Mouse (Mus musculus) lung, postnatal 0 days (tissue): ENCODE data around the gene Gsta2. TPM values are rescaled to one million over a fixed set of nuclear protein-coding genes. Genes with fewer than 3 reads are reported as not detected.

Experiments
- ATAC-seq: fragments of 200-750 bp; cut with Nextera tagmentation; 2 replicates; pipeline ENCODE4 v1.8.0; 2017; ENCODE audit warnings: moderate library complexity
- DNase-seq: peaks from one replicate; pipeline ENCODE4 v3.0.0-alpha.2; 2016; ENCODE audit warnings: low spot score
- H3K27ac ChIP-seq: fragments of 300-500 bp; sonication (generic); 2 replicates; pipeline ENCODE4 v1.5.1; 2014; ENCODE audit warnings: antibody characterized with exemption, mild to moderate bottlenecking, low read length, mixed read lengths
- H3K27me3 ChIP-seq: fragments of 300-500 bp; sonication (generic); replicated peaks from 2 replicates; pipeline ENCODE4 v1.6.1; 2014; ENCODE audit warnings: low read length, mixed read lengths; ENCODE audit not compliant: insufficient read depth
- H3K36me3 ChIP-seq: fragments of 300-500 bp; sonication (generic); 2 replicates; pipeline ENCODE4 v1.6.1; 2014; ENCODE audit warnings: low read length, mixed read lengths; ENCODE audit not compliant: insufficient read depth
- H3K4me1 ChIP-seq: fragments of 300-500 bp; sonication (generic); 2 replicates; pipeline ENCODE4 v1.6.1; 2014; ENCODE audit warnings: antibody characterized with exemption, low read depth, low read length, mixed read lengths; ENCODE audit not compliant: insufficient read depth
- H3K4me2 ChIP-seq: fragments of 300-500 bp; sonication (generic); replicated peaks from 2 replicates; pipeline ENCODE4 v1.6.1; 2014; ENCODE audit warnings: low read depth, mild to moderate bottlenecking, low read length, moderate library complexity, mixed read lengths
- H3K4me3 ChIP-seq: fragments of 300-500 bp; sonication (generic); 2 replicates; pipeline ENCODE4 v1.5.1; 2014; ENCODE audit warnings: low read depth, low read length
- H3K9ac ChIP-seq: fragments of 300-500 bp; sonication (generic); replicated peaks from 2 replicates; pipeline ENCODE4 v1.6.1; 2014; ENCODE audit warnings: low read depth, mild to moderate bottlenecking
- H3K9me3 ChIP-seq: fragments of 300-500 bp; sonication (generic); 2 replicates; pipeline ENCODE4 v1.6.1; 2016; ENCODE audit warnings: low read length, mixed read lengths
- CTCF ChIP-seq: IDR thresholded peaks from 2 replicates; pipeline ENCODE4 v1.5.1; 2016; ENCODE audit warnings: antibody characterized with exemption, mild to moderate bottlenecking
- EP300 ChIP-seq: IDR thresholded peaks from 2 replicates; pipeline ENCODE4 v1.6.1; 2016; ENCODE audit warnings: antibody characterized with exemption, mild to moderate bottlenecking, control low read depth
- WGBS: fragments of 180-500 bp; shearing (Covaris S2); extraction: QIAGEN DNeasy Blood & Tissue Kit; methylation state at CpG from one replicate; pipeline ENCODE4 v1.1.7; 2014; 5-methylcytosine and 5-hydroxymethylcytosine counted together
- polyA plus RNA-seq: library from polyadenylated mRNA; unstranded; fragments of >200 nt; fragmentation: Nextera tagmentation; extraction: Ambion mirVana; gene quantifications from 2 replicates; pipeline ENCODE4 v1.2.1, GENCODE M21; 2015

The Gsta2 gene
- polyA plus RNA-seq, 1 experiment from 2014 or later: 4.9 TPM

DNA sequence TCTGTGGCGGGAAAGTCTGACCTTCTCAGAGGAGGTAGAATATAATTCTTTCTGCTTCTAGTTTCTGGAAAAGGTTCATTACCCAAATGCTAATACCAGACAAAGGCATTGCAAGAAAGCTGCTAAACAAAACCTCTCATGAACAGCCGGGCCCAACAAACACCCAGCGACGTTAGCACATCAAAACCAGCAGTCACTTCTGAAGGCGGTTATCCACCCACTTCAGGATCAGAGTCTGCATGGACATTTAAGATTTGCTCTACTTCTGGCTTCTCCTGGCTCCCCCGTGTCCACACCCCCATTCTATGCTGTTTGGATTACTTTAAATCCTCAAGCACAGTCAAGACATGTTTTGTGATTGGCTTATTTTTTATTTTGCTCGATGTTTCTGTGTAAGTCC lies 39.0 kb upstream of the Gsta2 start:
- ATAC-seq (no peak), DNase-seq (no peak)
- no peak overlapping the region for H3K9ac ChIP-seq
- H3K4me3 ChIP-seq: no peak overlapping the region
- no peak overlapping the region for H3K27ac ChIP-seq
- no peak for TF ChIP-seq CTCF
- TF ChIP-seq EP300: no peak
- H3K4me1 ChIP-seq: peaks cover 6% of the 10 kb centered on the region; the same call in 1 of the 2 replicates
- peaks cover 27% of the 10 kb centered on the region for H3K27me3 ChIP-seq
- H3K9me3 ChIP-seq: no peaks in the 10 kb centered on the region
- H3K4me2 ChIP-seq: no peak overlapping the region
- H3K36me3 ChIP-seq: no peaks in the 10 kb centered on the region
- WGBS: 67% methylated on average over 7 of the region's 7 CpGs

DNA sequence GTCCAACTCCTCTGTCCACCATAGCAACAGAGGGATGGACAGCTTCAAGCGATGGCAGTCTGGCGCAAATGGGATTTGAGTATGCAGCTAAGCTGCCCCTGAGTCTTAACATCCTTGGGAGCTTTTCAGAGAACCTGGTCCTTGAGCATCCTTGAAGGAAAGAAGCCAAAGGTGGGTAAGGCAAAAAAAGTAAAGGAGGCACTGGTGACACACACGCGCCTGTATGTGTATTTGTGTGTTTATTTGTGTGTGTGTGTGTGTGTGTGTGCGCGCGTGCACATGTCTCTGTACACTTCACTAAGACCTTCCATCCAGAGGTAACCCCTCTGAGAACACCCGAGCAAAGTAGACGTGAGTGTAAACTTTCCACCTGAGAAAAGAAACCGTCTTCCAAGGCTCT lies 38.2 kb upstream of the Gsta2 start:
- ATAC-seq (no peak), DNase-seq (no peak)
- no peak overlapping the region for H3K27ac ChIP-seq
- peaks cover 6% of the 10 kb centered on the region; the same call in 1 of the 2 replicates for H3K4me1 ChIP-seq
- no peaks in the 10 kb centered on the region for H3K36me3 ChIP-seq
- H3K27me3 ChIP-seq: peaks cover 27% of the 10 kb centered on the region
- no peak overlapping the region for H3K9ac ChIP-seq
- TF ChIP-seq EP300: no peak
- no peak for TF ChIP-seq CTCF
- H3K9me3 ChIP-seq: no peaks in the 10 kb centered on the region
- WGBS: 81% methylated on average over 10 of the region's 10 CpGs
- H3K4me2 ChIP-seq: no peak overlapping the region
- H3K4me3 ChIP-seq: no peak overlapping the region

DNA sequence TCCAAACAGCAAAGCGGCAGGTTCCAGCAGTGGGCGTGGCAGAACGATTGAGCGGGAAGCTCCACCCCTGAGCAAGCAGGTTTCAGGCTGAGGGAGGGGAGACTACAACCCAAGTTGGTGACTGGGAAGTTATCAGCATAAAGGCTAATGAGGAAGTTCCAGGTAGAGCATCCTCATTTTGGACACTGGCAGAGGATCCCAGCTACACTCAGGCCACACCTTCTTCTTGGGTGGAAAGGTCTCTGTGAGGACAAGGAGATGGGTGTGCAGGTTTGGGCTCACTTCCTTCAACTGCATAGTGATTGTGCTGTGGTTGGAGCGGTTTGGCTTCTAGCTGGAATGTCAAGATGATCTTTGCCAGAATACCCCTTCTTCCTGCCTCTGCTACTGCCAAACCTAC lies 34.4 kb upstream of the Gsta2 start:
- no peak overlapping the region for H3K4me2 ChIP-seq
- H3K9ac ChIP-seq: no peak overlapping the region
- H3K9me3 ChIP-seq: no peaks in the 10 kb centered on the region
- no peak for TF ChIP-seq EP300
- TF ChIP-seq CTCF: no peak
- peaks cover 10% of the 10 kb centered on the region; the same call in 1 of the 2 replicates for H3K27me3 ChIP-seq
- H3K4me1 ChIP-seq: no peaks in the 10 kb centered on the region
- no peak overlapping the region for H3K4me3 ChIP-seq
- no peak overlapping the region for H3K27ac ChIP-seq
- 48% methylated on average over 5 of the region's 5 CpGs for WGBS
- no peak for ATAC-seq
- H3K36me3 ChIP-seq: no peaks in the 10 kb centered on the region
- DNase-seq: no peak

DNA sequence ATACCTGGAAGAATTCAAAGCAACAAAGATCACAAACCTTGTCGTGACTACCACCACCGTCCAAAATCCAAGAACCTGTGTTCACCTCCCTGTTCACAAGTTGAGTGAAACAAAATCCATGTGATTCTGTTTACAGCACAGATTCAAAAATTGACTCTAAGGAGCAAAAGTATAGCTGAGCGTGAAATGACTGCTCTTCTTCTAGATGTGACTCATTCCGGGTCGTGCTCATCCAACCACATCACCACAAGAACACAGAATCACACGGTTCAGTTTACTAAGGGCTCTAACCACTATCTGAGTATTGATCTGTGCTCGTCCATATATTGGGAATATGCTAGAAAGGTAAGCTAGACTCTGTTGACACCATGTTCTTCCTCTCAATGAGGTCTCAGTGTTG lies 31.4 kb upstream of the Gsta2 start:
- ATAC-seq (no peak), DNase-seq (no peak)
- H3K9me3 ChIP-seq: no peaks in the 10 kb centered on the region
- 88% methylated on average over 7 of the region's 7 CpGs for WGBS
- no peak overlapping the region for H3K4me3 ChIP-seq
- no peaks in the 10 kb centered on the region for H3K4me1 ChIP-seq
- H3K27me3 ChIP-seq: no peaks in the 10 kb centered on the region
- no peak for TF ChIP-seq CTCF
- no peak for TF ChIP-seq EP300
- no peaks in the 10 kb centered on the region for H3K36me3 ChIP-seq
- H3K9ac ChIP-seq: no peak overlapping the region
- no peak overlapping the region for H3K4me2 ChIP-seq
- H3K27ac ChIP-seq: no peak overlapping the region

DNA sequence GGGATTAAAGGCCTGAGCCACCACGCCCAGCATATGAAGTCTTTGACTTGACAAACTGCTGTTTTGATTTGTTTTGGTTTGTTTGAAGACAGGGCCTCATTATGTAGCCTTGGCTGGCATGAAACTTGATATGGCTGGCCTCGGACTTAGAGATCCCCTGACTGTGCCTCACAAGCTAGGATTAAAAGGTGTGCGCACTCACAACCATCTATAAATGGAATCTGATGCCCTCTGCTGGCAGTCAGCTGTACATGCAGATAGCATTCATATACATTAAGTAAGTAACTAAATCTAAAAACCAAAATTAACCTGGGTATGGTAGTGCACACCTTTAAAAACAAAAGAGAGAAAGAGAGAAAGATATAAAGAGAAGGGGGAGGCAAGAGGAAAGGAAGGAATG lies 30.3 kb upstream of the Gsta2 start:
- ATAC-seq (no peak), DNase-seq (peak; percentile 48)
- peak; percentile 79 for TF ChIP-seq CTCF
- no peak for TF ChIP-seq EP300
- H3K36me3 ChIP-seq: no peaks in the 10 kb centered on the region
- no peak overlapping the region for H3K4me2 ChIP-seq
- H3K9ac ChIP-seq: no peak overlapping the region
- no peaks in the 10 kb centered on the region for H3K27me3 ChIP-seq
- no peaks in the 10 kb centered on the region for H3K4me1 ChIP-seq
- no peak overlapping the region for H3K27ac ChIP-seq
- H3K4me3 ChIP-seq: no peak overlapping the region
- H3K9me3 ChIP-seq: no peaks in the 10 kb centered on the region
- WGBS: 49% methylated on average over 3 of the region's 3 CpGs

DNA sequence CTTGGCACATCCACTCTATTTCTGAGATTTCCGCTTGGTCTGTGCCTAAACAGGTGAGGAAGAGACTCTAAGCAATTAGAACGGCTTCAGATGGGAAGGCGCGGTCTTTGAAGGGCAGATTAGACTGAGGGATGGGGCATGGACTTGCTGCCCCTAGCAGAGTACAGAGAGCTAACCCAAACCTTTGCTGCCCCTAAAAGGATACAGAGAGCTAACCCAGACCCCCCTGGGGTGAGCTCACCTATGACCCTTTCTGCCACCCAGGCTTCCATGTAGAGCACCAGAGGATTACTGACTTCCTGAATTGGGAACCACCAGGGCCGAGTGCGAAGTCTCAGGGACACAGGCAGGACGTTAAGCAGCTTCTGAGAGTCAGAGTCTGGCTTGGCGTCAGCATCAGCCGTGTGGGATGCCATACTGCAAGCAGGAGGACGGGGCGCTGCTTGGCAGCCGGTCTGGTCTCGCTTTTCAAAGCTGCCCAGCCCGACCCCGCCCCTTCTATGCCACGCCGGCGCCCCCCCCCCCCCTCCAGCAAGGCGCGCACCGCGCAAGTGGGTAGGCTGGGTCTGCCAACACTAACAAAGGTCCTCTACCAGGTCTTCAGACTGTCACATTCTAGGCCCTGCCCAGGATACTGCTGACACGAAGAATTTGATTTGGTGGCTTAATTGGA lies 22.7 kb upstream of the Gsta2 start, which contains the start of gene Ooep:
Gene Ooep, minus strand, starts transcription at position 613 of the 673 bp plus-strand sequence.
- H3K27me3 ChIP-seq: no peaks in the 10 kb centered on the region
- H3K36me3 ChIP-seq: no peaks in the 10 kb centered on the region
- no peak within 1 kb of the TSS for H3K27ac ChIP-seq
- TF ChIP-seq EP300 (no peak), CTCF (peak; percentile 21)
- H3K4me3 ChIP-seq: peak within 1 kb of the TSS; percentile 14
- H3K9ac ChIP-seq: no peak within 1 kb of the TSS
- peaks cover 7% of the 10 kb centered on the region; the same call in 1 of the 2 replicates for H3K4me1 ChIP-seq
- ATAC-seq: peak; percentile 87
- DNase-seq: peak; percentile 59
- no peaks in the 10 kb centered on the region for H3K9me3 ChIP-seq
- 6% methylated on average over 20 of the region's 23 CpGs for WGBS
- H3K4me2 ChIP-seq: peak within 1 kb of the TSS; percentile 50

DNA sequence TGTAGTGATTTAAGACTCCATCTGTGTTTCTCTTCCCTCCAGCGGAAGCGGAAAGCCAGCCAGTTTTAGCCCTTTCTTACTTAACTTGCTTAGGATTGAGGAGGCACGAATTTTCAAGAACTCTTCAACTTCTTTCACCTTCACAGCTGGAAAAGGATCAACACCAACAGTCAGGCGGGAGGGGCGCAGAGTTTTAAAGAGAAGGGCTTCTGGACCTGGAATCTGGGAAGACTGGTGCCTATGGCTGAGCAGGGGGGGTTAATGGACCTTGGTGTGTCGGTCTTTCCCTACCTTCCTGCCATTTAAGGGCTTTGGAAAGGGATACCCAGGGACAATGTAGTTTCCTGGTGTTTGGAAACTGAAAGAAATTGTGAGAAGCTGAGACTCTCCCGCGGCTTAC lies 22.0 kb upstream of the Gsta2 start:
- Histone ChIP-seq H3K9ac (no peak overlapping the region), H3K27ac (no peak overlapping the region), H3K4me2 (peak overlapping the region; percentile 50), H3K4me3 (0 out of 2 replicates have a peak overlapping the region, but pooled peaks have one; percentile 9), H3K9me3 (no peaks in the 10 kb centered on the region), H3K36me3 (no peaks in the 10 kb centered on the region), H3K4me1 (peaks cover 7% of the 10 kb centered on the region; the same call in 1 of the 2 replicates), H3K27me3 (no peaks in the 10 kb centered on the region)
- TF ChIP-seq CTCF (no peak), EP300 (no peak)
- ATAC-seq: no peak
- WGBS: 40% methylated on average over 8 of the region's 8 CpGs
- no peak for DNase-seq
